Mouse (Mus musculus) liver, adult 2 months (tissue): ENCODE measurements around the gene Morc2a.

Experiments
- CTCF ChIP-seq: fragments of 200-500 bp; IDR thresholded peaks from 2 replicates; pipeline ENCODE4 v1.5.1; 2011; ENCODE audit warnings: low read depth, low read length, control low read depth
- POLR2A ChIP-seq: fragments of 200-500 bp; IDR thresholded peaks from 2 replicates; pipeline ENCODE4 v1.6.1; 2011; ENCODE audit warnings: low read length, control low read depth; ENCODE audit not compliant: insufficient read depth; ENCODE audit errors: extremely low read depth

- TF ChIP-seq POLR2A (no peak), CTCF (no peak)
These were observed 33.4 kb upstream of the Morc2a start for GRCm38 (mm10) chr11:3615576-3615975.
